Mouse (Mus musculus): ENCODE measurements at regions not wholly inside any gene's neighbourhood (a gene's known extent, or its start where the extent isn't known, plus 50 kb on each side); places are given as distances from the start of the nearest gene placed in this dataset.

GRCm38 (mm10) chr4:4199309-4199708 lies 122.0 kb upstream of the Sdr16c6 start:
- Histone ChIP-seq H3K27ac (ENCODE audit: insufficient read depth, low read length) (no peak overlapping the region), H3K4me1 (ENCODE audit: control insufficient read depth, insufficient read depth, low read length) (no peaks in the 10 kb centered on the region; the same call in 1 of the 2 replicates), H3K4me3 (ENCODE audit: insufficient read depth, low read length) (no peak overlapping the region)
- TF ChIP-seq POLR2A (IDR thresholded peaks at IDR 0.05; ENCODE audit: low read depth, low read length) (no peak), CTCF (IDR thresholded peaks at IDR 0.05; ENCODE audit: borderline replicate concordance, insufficient read depth, low read length) (no peak)

GRCm38 (mm10) chr4:4195834-4196233 lies 118.5 kb upstream of the Sdr16c6 start:
- Histone ChIP-seq H3K4me3 (ENCODE audit: insufficient read depth, low read length) (no peak overlapping the region), H3K27ac (ENCODE audit: insufficient read depth, low read length) (no peak overlapping the region), H3K4me1 (ENCODE audit: control insufficient read depth, insufficient read depth, low read length) (no peaks in the 10 kb centered on the region; the same call in 1 of the 2 replicates)
- no peak for TF ChIP-seq POLR2A (IDR thresholded peaks at IDR 0.05; ENCODE audit: low read depth, low read length)
- TF ChIP-seq CTCF (IDR thresholded peaks at IDR 0.05; ENCODE audit: borderline replicate concordance, insufficient read depth, low read length): no peak

GRCm38 (mm10) chr4:4195250-4195649 lies 117.9 kb upstream of the Sdr16c6 start:
- Histone ChIP-seq H3K4me1 (ENCODE audit: control insufficient read depth, insufficient read depth, low read length) (no peaks in the 10 kb centered on the region; the same call in 1 of the 2 replicates), H3K27ac (ENCODE audit: insufficient read depth, low read length) (no peak overlapping the region), H3K4me3 (ENCODE audit: insufficient read depth, low read length) (no peak overlapping the region)
- TF ChIP-seq POLR2A (IDR thresholded peaks at IDR 0.05; ENCODE audit: low read depth, low read length): no peak
- no peak for TF ChIP-seq CTCF (IDR thresholded peaks at IDR 0.05; ENCODE audit: borderline replicate concordance, insufficient read depth, low read length)

Measured in embryonic fibroblast, embryonic 13.5 days (primary cell).